Mouse (Mus musculus) lung, embryonic 14.5 days (tissue): ENCODE data around the gene Atxn7l3. TPM values are rescaled to one million over a fixed set of nuclear protein-coding genes. Genes with fewer than 3 reads are reported as not detected.
"Not testable (repeated sequence)": the region's sequence is repeated elsewhere in the genome, so short reads cannot be mapped to it uniquely, and the experiment has no call there.

Experiments
- ATAC-seq: fragments of 200-750 bp; cut with Nextera tagmentation; 2 replicates; pipeline ENCODE4 v1.8.0; 2017; ENCODE audit warnings: mild to moderate bottlenecking, moderate TSS enrichment, moderate library complexity; ENCODE audit not compliant: insufficient read depth
- DNase-seq: peaks from one replicate; pipeline ENCODE4 v3.0.0-alpha.2; 2015
- H3K27ac ChIP-seq: fragments of 300-500 bp; sonication (generic); 2 replicates; pipeline ENCODE4 v1.5.1; 2014; ENCODE audit warnings: low read depth, mild to moderate bottlenecking, moderate library complexity
- H3K27me3 ChIP-seq: fragments of 300-500 bp; sonication (generic); 2 replicates; pipeline ENCODE4 v1.6.1; 2014; ENCODE audit warnings: low read length, control low read depth; ENCODE audit not compliant: insufficient read depth
- H3K36me3 ChIP-seq: fragments of 300-500 bp; sonication (generic); 2 replicates; pipeline ENCODE4 v1.6.1; 2014; ENCODE audit warnings: control low read depth; ENCODE audit not compliant: insufficient read depth
- H3K4me1 ChIP-seq: fragments of 300-500 bp; sonication (generic); 2 replicates; pipeline ENCODE4 v1.6.1; 2014; ENCODE audit warnings: antibody characterized with exemption, control low read depth; ENCODE audit not compliant: insufficient read depth
- H3K4me2 ChIP-seq: fragments of 300-500 bp; sonication (generic); 2 replicates; pipeline ENCODE4 v1.6.1; 2014; ENCODE audit warnings: mild to moderate bottlenecking
- H3K4me3 ChIP-seq: fragments of 300-500 bp; sonication (generic); 2 replicates; pipeline ENCODE4 v1.5.1; 2014; ENCODE audit warnings: low read depth, low read length
- H3K9ac ChIP-seq: fragments of 300-500 bp; sonication (generic); 2 replicates; pipeline ENCODE4 v1.6.1; 2014
- H3K9me3 ChIP-seq: fragments of 300-500 bp; sonication (generic); 2 replicates; pipeline ENCODE4 v1.6.1; 2016; ENCODE audit warnings: low read depth, low read length, control low read depth
- CTCF ChIP-seq: IDR thresholded peaks from 2 replicates; pipeline ENCODE4 v1.5.1; 2016; ENCODE audit warnings: antibody characterized with exemption, low read depth
- WGBS: fragments of 180-500 bp; shearing (Covaris S2); extraction: QIAGEN DNeasy Blood & Tissue Kit; methylation state at CpG from one replicate; pipeline ENCODE4 v1.1.7; 2014; 5-methylcytosine and 5-hydroxymethylcytosine counted together
- polyA plus RNA-seq: library from polyadenylated mRNA; unstranded; fragments of >200 nt; fragmentation: Nextera tagmentation; extraction: Ambion mirVana; gene quantifications from 2 replicates; pipeline ENCODE4 v1.2.1, GENCODE M21; 2014

Atxn7l3 gene
- polyA plus RNA-seq, 1 experiment from 2014 or later, result 17.4 TPM

DNA sequence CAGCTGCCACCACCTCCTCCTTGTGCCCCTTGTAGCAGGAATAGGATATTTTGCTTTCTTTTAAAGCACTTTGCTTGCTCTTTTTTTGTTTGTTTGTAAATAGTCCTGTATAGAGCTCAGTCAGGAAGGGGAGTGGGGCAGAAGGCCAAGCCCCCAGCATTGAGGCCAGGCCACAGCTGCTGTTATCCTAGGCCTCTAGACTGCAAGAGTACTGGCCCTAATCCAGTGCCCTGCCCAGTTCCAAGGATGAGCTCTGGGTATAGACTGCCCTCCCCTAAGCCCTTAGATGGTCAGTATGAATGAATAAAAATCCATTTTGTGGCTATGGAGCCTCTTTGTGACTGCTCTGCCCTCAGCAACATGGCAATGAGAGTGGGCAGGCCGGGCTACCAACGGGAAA lies 7.5 kb downstream of the Atxn7l3 start:
- no peaks in the 10 kb centered on the region for H3K9me3 ChIP-seq
- TF ChIP-seq CTCF, result no peak
- no peak overlapping the region for H3K9ac ChIP-seq
- H3K36me3 ChIP-seq, result peaks cover 69% of the 10 kb centered on the region
- ATAC-seq, result no peak
- no peaks in the 10 kb centered on the region for H3K4me1 ChIP-seq
- H3K27ac ChIP-seq, result 0 out of 2 replicates have a peak overlapping the region, but pooled peaks have one; percentile 24
- WGBS, result 65% methylated on average over 2 of the region's 2 CpGs
- H3K4me2 ChIP-seq, result no peak overlapping the region
- no peak overlapping the region for H3K4me3 ChIP-seq
- DNase-seq, result no peak
- H3K27me3 ChIP-seq, result no peaks in the 10 kb centered on the region

DNA sequence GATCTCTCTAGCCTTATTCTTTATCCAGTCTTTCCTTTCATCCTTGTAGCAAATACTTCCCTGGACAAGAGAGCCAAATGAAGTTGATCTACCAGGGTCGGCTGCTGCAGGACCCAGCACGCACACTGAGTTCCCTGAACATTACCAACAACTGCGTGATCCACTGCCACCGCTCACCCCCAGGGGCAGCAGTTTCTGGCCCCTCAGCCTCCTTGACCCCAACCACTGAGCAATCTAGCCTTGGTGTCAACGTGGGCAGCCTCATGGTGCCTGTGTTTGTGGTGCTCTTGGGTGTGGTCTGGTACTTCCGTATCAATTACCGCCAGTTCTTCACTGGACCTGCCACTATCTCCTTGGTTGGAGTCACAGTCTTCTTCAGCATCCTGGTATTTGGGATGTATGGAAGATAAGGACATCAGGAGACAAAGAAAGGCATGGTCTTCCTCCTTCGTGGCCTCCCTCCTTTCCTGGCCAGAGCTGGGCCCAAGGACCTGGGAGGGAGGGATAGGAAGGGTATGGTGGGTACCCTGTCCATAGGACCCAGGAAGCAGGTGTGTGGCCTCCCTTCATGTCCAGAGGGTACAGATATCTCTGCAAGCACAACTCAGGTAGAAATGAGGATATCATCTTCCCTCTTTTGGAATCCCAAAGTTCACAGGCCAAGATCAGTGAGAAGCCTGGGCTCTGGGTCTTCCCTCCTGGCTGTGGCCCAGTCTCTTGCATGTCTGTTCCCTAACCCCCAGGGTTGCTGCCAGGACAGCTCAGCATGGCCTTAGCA lies 8.2 kb downstream of the Atxn7l3 start:
- Histone ChIP-seq H3K4me1 (no peaks in the 10 kb centered on the region), H3K9ac (no peak overlapping the region), H3K4me3 (no peak overlapping the region), H3K27me3 (no peaks in the 10 kb centered on the region), H3K4me2 (no peak overlapping the region), H3K36me3 (peaks cover 62% of the 10 kb centered on the region), H3K9me3 (no peaks in the 10 kb centered on the region), H3K27ac (no peak overlapping the region)
- ATAC-seq, result no peak
- DNase-seq, result no peak
- peak; percentile 19; the same call in 1 of the 2 replicates for TF ChIP-seq CTCF
- 77% methylated on average over 8 of the region's 8 CpGs for WGBS

GRCm38 (mm10) chr11:102287485-102287884 lies 8.9 kb downstream of the Atxn7l3 start:
- H3K4me3 ChIP-seq, result no peak overlapping the region
- WGBS, result 84% methylated on average over 8 of the region's 8 CpGs
- peaks cover 55% of the 10 kb centered on the region for H3K36me3 ChIP-seq

DNA sequence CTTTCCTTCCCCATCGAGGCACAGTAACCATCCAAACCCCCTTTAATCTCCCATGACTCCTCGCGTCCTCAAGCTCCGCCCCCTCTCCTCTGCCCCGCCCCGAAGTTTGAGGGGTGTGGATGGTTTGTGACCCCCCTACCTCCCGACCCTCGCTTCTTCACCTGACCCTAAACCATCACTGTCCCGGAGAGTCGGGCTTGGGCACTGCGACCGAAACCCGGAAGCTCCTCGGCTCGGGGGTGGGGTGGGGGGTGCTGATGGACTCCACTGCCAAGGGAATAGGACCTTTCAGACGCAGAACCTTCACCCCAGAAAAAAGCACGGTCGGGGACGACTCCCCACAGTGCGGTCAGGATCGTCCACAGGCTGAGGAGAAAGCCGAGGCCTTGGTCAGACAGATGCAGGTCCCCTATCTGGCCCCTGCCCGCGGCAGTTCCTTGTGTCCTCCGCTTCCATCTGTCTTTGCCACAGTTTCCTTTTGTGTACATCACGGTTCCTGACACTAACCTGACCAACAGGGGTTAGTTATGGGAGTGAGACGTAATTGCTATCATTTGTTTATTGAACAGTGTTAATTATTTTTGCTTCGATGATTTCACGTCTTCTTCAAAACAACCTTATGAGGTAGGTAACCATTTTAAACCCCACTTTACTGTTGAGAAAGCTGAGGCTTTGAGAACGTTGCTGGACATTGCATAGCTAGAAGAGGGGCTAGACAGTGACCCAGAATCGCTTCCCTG lies 11.2 kb downstream of the Atxn7l3 start:
- H3K4me1 ChIP-seq, result no peaks in the 10 kb centered on the region
- H3K4me3 ChIP-seq, result peak overlapping the region; percentile 66
- WGBS, result 2% methylated on average over 31 of the region's 31 CpGs
- no peaks in the 10 kb centered on the region for H3K9me3 ChIP-seq
- ATAC-seq (peak; percentile 57), DNase-seq (peak; percentile 24)
- peaks cover 33% of the 10 kb centered on the region for H3K36me3 ChIP-seq
- H3K9ac ChIP-seq, result peak overlapping the region; percentile 80
- no peaks in the 10 kb centered on the region for H3K27me3 ChIP-seq
- H3K27ac ChIP-seq, result peak overlapping the region; percentile 86
- TF ChIP-seq CTCF, result no peak
- H3K4me2 ChIP-seq, result peak overlapping the region; percentile 70

More at GRCm38 (mm10) chr11:102287485-102287884, 8.9 kb downstream of the Atxn7l3 start:
- Histone ChIP-seq H3K27ac (no peak overlapping the region), H3K27me3 (no peaks in the 10 kb centered on the region), H3K9ac (no peak overlapping the region), H3K4me2 (no peak overlapping the region), H3K4me1 (no peaks in the 10 kb centered on the region), H3K9me3 (no peaks in the 10 kb centered on the region)
- ATAC-seq (no peak), DNase-seq (no peak)
- no peak for TF ChIP-seq CTCF

GRCm38 (mm10) chr11:102284501-102285094 lies 11.8 kb downstream of the Atxn7l3 start, which contains the start of gene Tmub2:
Tmub2 (plus strand) TSS chr11:102284931.
- WGBS, result under 1% methylated on average over 32 of the region's 32 CpGs
- Histone ChIP-seq H3K9ac (peak within 1 kb of the TSS; percentile 80), H3K4me1 (no peaks in the 10 kb centered on the region), H3K4me3 (peak within 1 kb of the TSS; percentile 66), H3K9me3 (no peaks in the 10 kb centered on the region), H3K27me3 (no peaks in the 10 kb centered on the region), H3K27ac (peak within 1 kb of the TSS; percentile 86), H3K36me3 (peaks cover 26% of the 10 kb centered on the region), H3K4me2 (peak within 1 kb of the TSS; percentile 70)
- ATAC-seq (peak; percentile 83), DNase-seq (peak; percentile 100)
- no peak; the same call in 1 of the 2 replicates for TF ChIP-seq CTCF

GRCm38 (mm10) chr11:102283922-102284321 lies 12.5 kb downstream of the Atxn7l3 start:
- Histone ChIP-seq H3K4me2 (peak overlapping the region; percentile 70), H3K27ac (no peak overlapping the region; the same call in 1 of the 2 replicates), H3K9me3 (no peaks in the 10 kb centered on the region), H3K9ac (no peak overlapping the region), H3K4me3 (no peak overlapping the region; the same call in 1 of the 2 replicates), H3K27me3 (no peaks in the 10 kb centered on the region), H3K4me1 (no peaks in the 10 kb centered on the region), H3K36me3 (peaks cover 19% of the 10 kb centered on the region)
- DNase-seq (no peak), ATAC-seq (no peak)
- 87% methylated on average over 6 of the region's 6 CpGs for WGBS
- TF ChIP-seq CTCF, result 0 out of 2 replicates have a peak, but pooled peaks have one; percentile 4

- not testable (repeated sequence) for ATAC-seq, H3K4me3 ChIP-seq, H3K27me3 ChIP-seq, H3K4me1 ChIP-seq, H3K9me3 ChIP-seq, H3K36me3 ChIP-seq, H3K27ac ChIP-seq, H3K9ac ChIP-seq, H3K4me2 ChIP-seq, DNase-seq
- WGBS, result 70% methylated on average over 6 of the region's 6 CpGs
Measured at GRCm38 (mm10) chr11:102280267-102280666, 16.2 kb downstream of the Atxn7l3 start.
